Mouse (Mus musculus) small intestine, adult 2 months (tissue): Measurements from ENCODE around the gene Tcte1. TPM values are rescaled to one million over a fixed set of nuclear protein-coding genes. Genes with fewer than 3 reads are reported as not detected.

ENCODE experiments used
- H3K27ac ChIP-seq: fragments of 200-500 bp; 2 replicates; pipeline ENCODE4 v1.5.1; 2012; ENCODE audit warnings: low read depth, low read length, control low read depth, inconsistent platforms; ENCODE audit not compliant: insufficient read depth
- H3K27me3 ChIP-seq: fragments of 200-500 bp; 2 replicates; pipeline ENCODE4 v1.6.1; 2012; ENCODE audit warnings: mild to moderate bottlenecking, moderate library complexity, low read length, inconsistent platforms; ENCODE audit not compliant: control insufficient read depth, insufficient read depth
- H3K36me3 ChIP-seq: fragments of 200-500 bp; 2 replicates; pipeline ENCODE4 v1.6.1; 2012; ENCODE audit warnings: mild to moderate bottlenecking, low read length, control low read depth, inconsistent platforms; ENCODE audit not compliant: control insufficient read depth, insufficient read depth
- H3K4me1 ChIP-seq: fragments of 200-500 bp; 2 replicates; pipeline ENCODE4 v1.6.1; 2012; ENCODE audit warnings: low read length, inconsistent platforms, mixed read lengths; ENCODE audit not compliant: control insufficient read depth, insufficient read depth, insufficient read length
- H3K4me3 ChIP-seq: fragments of 200-500 bp; 2 replicates; pipeline ENCODE4 v1.5.1; 2012; ENCODE audit warnings: low read depth, mild to moderate bottlenecking, control low read depth, inconsistent platforms, low read length, moderate library complexity
- CTCF ChIP-seq: fragments of 200-500 bp; IDR thresholded peaks from 2 replicates; pipeline ENCODE4 v1.5.1; 2012; ENCODE audit warnings: low read depth, mild to moderate bottlenecking, control low read depth, inconsistent platforms, low read length, moderate library complexity, mixed read lengths; ENCODE audit not compliant: insufficient replicate concordance, insufficient read length; ENCODE audit errors: extremely low read depth
- POLR2A ChIP-seq: fragments of 200-500 bp; IDR thresholded peaks from 2 replicates; pipeline ENCODE4 v1.6.1; 2012; ENCODE audit warnings: low read depth, mild to moderate bottlenecking, control low read depth, inconsistent platforms, low read length, moderate library complexity
- WGBS: fragments of 180-500 bp; shearing (Covaris S2); methylation state at CpG from one replicate; pipeline ENCODE4 v1.1.7; 2018; 5-methylcytosine and 5-hydroxymethylcytosine counted together
- polyA plus RNA-seq: library from polyadenylated mRNA; depleted of rRNA; stranded (reverse); fragments of >200 nt; gene quantifications from 2 replicates; pipeline ENCODE4 v1.2.3, GENCODE M21; 2012

Tcte1 gene
- polyA plus RNA-seq, 1 experiment = 0.04 TPM

DNA sequence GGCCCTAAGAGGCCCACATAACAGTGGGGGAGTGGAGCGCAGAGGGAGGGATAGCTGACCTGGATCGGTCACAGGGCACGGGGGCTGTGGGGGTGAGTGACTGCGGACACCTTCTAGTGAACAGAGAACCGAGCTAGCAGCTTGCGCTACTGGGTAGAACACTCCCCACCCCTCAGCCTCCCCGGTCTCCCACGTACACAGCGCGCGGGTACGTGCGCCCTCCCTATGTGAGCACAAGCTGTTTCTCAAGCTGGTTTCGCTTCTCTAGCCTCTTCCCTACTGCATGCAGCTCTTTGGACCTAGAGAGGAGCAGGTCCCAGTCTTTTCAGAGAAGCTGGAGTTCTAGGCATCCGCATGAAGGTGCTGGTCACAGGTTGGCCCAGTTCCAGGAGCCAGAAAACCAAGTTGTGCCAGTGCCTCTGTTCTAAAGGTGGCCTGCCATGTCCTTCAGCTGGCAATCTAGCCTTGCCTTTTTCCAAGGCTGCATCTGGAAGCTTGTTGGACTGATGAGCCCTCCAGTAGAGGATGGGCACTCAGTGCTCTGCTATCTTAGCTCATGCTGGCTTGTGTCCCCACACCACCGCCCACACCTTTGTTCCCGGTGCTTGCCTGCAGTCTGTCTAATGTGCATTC lies 51.0 kb downstream of the Tcte1 start:
- Histone ChIP-seq H3K36me3 (peaks cover 25% of the 10 kb centered on the region), H3K27me3 (no peaks in the 10 kb centered on the region), H3K27ac (peak overlapping the region; percentile 99), H3K4me3 (peak overlapping the region; percentile 98), H3K4me1 (peaks cover 6% of the 10 kb centered on the region)
- 2% methylated on average over 17 of the region's 17 CpGs for WGBS
- TF ChIP-seq POLR2A = peak; percentile 12; the same call in 1 of the 2 replicates
- no peak for TF ChIP-seq CTCF

DNA sequence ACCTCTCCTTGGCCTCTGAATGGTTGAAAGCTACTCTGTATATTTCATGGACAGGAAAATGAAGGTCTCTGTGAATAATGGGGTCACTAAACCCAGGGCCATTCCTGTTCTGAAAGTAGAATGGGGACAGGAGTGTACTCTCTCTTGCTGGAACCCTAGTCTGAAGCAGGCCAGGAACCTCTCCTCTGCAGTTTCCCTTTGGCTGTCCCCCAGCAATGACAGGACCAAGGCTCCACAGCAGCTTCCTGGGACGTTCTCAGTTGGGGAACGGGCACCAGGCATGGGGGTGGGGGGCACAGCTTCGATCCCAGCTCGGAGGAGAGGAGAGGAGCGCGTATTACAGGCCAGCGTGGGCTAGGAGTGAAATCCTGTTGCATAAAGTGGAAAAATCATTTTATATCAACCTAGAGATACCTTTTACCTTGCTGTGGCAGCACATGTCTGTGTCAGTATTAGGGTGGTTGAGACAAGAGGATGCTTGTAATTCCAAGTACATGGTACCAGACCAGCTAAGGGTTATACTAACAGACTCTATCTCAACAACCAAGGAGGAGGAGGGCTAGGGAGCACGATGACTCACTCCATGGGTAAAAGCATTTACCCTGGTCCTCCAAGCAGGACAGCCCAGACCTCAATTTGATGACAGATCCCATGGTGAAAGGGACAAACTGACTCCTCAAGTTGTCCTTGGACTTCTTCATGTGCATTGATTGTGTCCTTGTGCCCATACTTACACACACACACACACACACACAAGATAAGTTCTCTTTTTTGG lies 52.1 kb downstream of the Tcte1 start:
- Histone ChIP-seq H3K27me3 (no peaks in the 10 kb centered on the region), H3K36me3 (peaks cover 14% of the 10 kb centered on the region), H3K4me3 (no peak overlapping the region), H3K4me1 (peaks cover 6% of the 10 kb centered on the region), H3K27ac (no peak overlapping the region)
- 87% methylated on average over 8 of the region's 8 CpGs for WGBS
- TF ChIP-seq POLR2A (no peak), CTCF (no peak)

DNA sequence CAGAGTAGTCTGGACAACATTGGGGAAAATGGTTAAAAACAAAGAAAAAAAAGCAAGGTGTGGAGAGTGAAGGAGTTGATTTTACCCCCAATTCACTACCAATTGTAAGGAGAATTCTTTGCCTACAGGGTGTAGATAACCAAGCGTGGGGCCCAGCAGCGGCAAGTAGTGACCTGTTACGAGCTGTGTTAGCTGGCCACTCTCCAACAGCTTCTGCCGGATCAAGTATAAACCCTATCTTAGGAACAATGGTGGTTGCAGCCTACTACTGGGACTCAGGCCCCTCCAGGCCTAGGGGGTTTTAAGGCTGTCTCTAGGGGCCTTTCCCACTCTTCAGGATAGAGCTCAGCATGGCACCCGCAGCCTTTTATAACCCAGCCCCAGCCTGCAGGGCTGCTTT lies 55.0 kb downstream of the Tcte1 start:
- peaks cover 6% of the 10 kb centered on the region for H3K4me1 ChIP-seq
- H3K27ac ChIP-seq = no peak overlapping the region
- WGBS = 46% methylated on average over 5 of the region's 5 CpGs

DNA sequence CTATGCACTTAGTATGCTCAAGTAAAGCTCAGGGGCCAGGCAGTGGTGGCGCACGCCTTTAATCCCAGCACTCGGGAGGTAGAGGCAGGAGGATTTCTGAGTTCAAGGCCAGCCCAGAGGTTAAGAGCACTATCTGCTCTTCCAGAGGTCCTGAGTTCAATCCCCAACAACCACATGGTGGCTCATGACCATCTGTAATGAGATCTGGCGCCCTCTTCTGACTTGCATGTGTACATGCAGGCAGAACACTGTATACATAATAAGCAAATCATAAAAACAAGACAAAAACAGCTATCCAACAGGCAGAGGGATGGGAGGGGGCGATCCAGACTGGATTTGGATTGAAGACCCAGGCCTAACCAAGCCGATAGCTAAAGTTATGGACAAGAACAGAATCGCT lies 55.6 kb downstream of the Tcte1 start:
- Histone ChIP-seq H3K27ac (no peak overlapping the region), H3K27me3 (no peaks in the 10 kb centered on the region), H3K4me3 (no peak overlapping the region), H3K36me3 (no peaks in the 10 kb centered on the region), H3K4me1 (peaks cover 6% of the 10 kb centered on the region)
- WGBS = 79% methylated on average over 7 of the region's 7 CpGs
- TF ChIP-seq CTCF = peak; percentile 33; the same call in 1 of the 2 replicates
- TF ChIP-seq POLR2A = no peak

More for the DNA sequence above, 55.0 kb downstream of the Tcte1 start:
- no peaks in the 10 kb centered on the region for H3K36me3 ChIP-seq
- no peaks in the 10 kb centered on the region for H3K27me3 ChIP-seq
- TF ChIP-seq POLR2A = no peak
- TF ChIP-seq CTCF = no peak
- no peak overlapping the region for H3K4me3 ChIP-seq

DNA sequence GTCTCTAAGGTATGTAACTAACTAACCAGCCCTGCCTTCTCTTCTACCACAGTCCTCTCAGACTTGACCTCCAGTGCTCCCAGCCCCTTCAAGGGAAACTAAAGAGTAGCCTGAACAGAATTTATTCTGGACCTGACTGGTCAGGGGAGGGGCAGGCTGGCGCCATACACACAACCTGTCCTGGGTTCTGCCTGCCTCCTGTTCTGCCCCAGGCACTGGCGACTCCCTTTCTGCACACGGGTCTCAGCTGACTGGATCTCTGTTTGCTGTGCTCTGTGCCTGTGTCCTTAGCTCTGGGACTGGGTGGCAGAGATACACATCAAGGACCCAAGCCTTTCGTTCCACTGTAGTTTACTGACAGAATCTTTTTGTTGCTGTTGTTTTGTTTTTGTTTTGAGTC lies 56.3 kb downstream of the Tcte1 start:
- Histone ChIP-seq H3K27ac (no peak overlapping the region), H3K4me1 (peaks cover 6% of the 10 kb centered on the region), H3K27me3 (no peaks in the 10 kb centered on the region), H3K4me3 (no peak overlapping the region), H3K36me3 (no peaks in the 10 kb centered on the region)
- WGBS = 93% methylated on average over 4 of the region's 4 CpGs
- TF ChIP-seq CTCF = no peak
- no peak for TF ChIP-seq POLR2A

DNA sequence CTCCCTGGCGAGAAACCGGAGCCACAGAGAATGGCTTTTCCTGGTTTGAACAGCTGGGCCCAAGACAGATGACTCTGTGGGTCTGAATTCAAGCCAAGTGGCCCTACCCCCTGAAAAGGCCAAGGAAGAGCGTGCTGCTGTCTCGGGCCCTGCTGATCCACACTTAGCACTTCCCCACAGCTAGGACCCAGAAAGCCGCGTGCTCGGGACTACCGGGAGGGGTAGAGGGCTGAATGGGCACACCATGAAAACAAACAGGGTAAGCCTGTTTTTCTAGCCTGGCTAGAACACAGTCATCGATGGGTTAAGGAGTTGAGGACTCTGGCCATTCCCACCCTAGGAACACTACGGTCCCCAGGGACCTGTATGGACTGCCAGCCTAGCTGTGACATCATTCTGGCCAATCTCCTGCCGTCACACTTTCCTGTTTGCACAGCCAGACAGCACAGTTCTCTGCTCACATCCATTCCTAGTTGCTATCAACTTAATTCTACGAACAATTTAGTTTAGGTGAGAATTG lies 57.8 kb downstream of the Tcte1 start:
- Histone ChIP-seq H3K27me3 (no peaks in the 10 kb centered on the region), H3K4me1 (peaks cover 3% of the 10 kb centered on the region), H3K4me3 (no peak overlapping the region), H3K36me3 (no peaks in the 10 kb centered on the region), H3K27ac (no peak overlapping the region)
- 16% methylated on average over 12 of the region's 12 CpGs for WGBS
- TF ChIP-seq POLR2A (no peak), CTCF (no peak)

DNA sequence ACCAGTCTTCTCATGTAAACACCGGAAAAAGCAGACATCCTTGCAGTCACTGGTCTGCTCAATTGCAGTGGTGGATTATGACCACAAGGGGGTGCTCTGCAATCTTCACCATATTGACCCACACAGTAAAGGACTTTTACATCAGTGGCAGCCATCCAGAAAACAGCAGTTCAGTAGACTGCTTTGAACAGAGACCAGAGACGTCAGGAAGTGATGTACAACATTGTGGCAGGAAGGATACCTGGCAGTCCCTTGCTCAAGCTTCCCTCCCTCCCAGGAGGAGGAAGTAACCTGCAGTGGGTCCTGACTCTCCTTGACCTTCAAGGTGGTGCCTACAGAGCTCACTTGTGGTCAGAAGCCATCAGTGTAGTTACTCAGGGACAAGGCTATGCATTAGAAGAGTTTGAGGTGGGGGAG lies 58.3 kb downstream of the Tcte1 start:
- peak; percentile 47; the same call in 1 of the 2 replicates for TF ChIP-seq CTCF
- no peak for TF ChIP-seq POLR2A

More for the DNA sequence above, 58.3 kb downstream of the Tcte1 start:
- no peak overlapping the region for H3K27ac ChIP-seq
- H3K36me3 ChIP-seq = no peaks in the 10 kb centered on the region; the same call in 1 of the 2 replicates
- H3K4me3 ChIP-seq = no peak overlapping the region
- peaks cover 3% of the 10 kb centered on the region for H3K4me1 ChIP-seq
- no peaks in the 10 kb centered on the region for H3K27me3 ChIP-seq
- 0% methylated on average over 2 of the region's 2 CpGs for WGBS
